16 mouse cellular contexts compared by ENCODE assay signal in genomic region chr9:107917895-107918608, GRCm38 (mm10). TPM values are rescaled to one million over a fixed set of nuclear protein-coding genes. Genes with fewer than 3 reads are reported as not detected.
DNase-seq lines count a peak whose midpoint lies in the region; ATAC-seq and TF ChIP-seq lines count a peak whose summit lies in the region.
"Had no signal": no experiment of that assay in that cellular context is flagged by ENCODE, and none has a peak within 500 bp of the region (broad histone marks: within the 10 kb centered on the region; RNA-seq: fewer than 3 reads in every experiment).

No protein-coding gene starts in this region.

- no peaks in the 10 kb centered on the region for H3K9me3 ChIP-seq in embryonic facial prominence, embryonic 15.5 days (replicated peaks)
- H3K9me3 ChIP-seq in heart, embryonic 12.5 days (replicated peaks): no peaks in the 10 kb centered on the region
- H3K9me3 ChIP-seq: liver, embryonic 15.5 days had no signal

- H3K4me1 ChIP-seq in embryonic facial prominence, embryonic 15.5 days: peaks cover 7% of the 10 kb centered on the region
- H3K4me1 ChIP-seq in heart, embryonic 12.5 days (replicated peaks): peaks cover 17% of the 10 kb centered on the region
- H3K4me1 ChIP-seq: liver, embryonic 15.5 days had no signal

- ATAC-seq in embryonic facial prominence, embryonic 15.5 days (ENCODE audit: insufficient number of reproducible peaks, low FRiP score, low TSS enrichment, low read depth): peak; percentile 22; the same call in 1 of the 2 replicates
- ATAC-seq in heart, embryonic 12.5 days (ENCODE audit: insufficient number of reproducible peaks, low FRiP score): no peak
- ATAC-seq: activated CD4-positive, CD25-positive, alpha-beta regulatory T cell, adult 4 months had no signal

- H3ac ChIP-seq in myocyte (ENCODE audit: control insufficient read depth, insufficient read length): no peak overlapping the region

- TF ChIP-seq POLR2A in myocyte (IDR thresholded peaks at IDR 0.05; ENCODE audit: insufficient read length, low read depth): no peak

- H3K79me2 ChIP-seq in myocyte (ENCODE audit: control insufficient read depth, insufficient read depth): no peaks in the 10 kb centered on the region

- H3K4me3 ChIP-seq in embryonic facial prominence, embryonic 15.5 days (replicated peaks): no peak overlapping the region
- no peak overlapping the region for H3K4me3 ChIP-seq in myocyte
- H3K4me3 ChIP-seq in heart, embryonic 12.5 days: no peak overlapping the region
- H3K4me3 ChIP-seq: liver, embryonic 15.5 days had no signal

- no peak overlapping the region for H3K4me2 ChIP-seq in embryonic facial prominence, embryonic 15.5 days (replicated peaks)
- peak overlapping the region; percentile 34 for H3K4me2 ChIP-seq in myocyte (ENCODE audit: low read depth)
- no peak overlapping the region for H3K4me2 ChIP-seq in heart, embryonic 12.5 days
- H3K4me2 ChIP-seq: liver, embryonic 15.5 days had no signal

- no peak overlapping the region for H3K9ac ChIP-seq in embryonic facial prominence, embryonic 15.5 days
- no peak overlapping the region for H3K9ac ChIP-seq in heart, embryonic 12.5 days
- H3K9ac ChIP-seq: liver, embryonic 15.5 days had no signal

- H3K27me3 ChIP-seq in embryonic facial prominence, embryonic 15.5 days: no peaks in the 10 kb centered on the region
- peaks cover 40% of the 10 kb centered on the region for H3K27me3 ChIP-seq in myocyte (ENCODE audit: control insufficient read depth, insufficient read depth, insufficient read length)
- peaks cover 39% of the 10 kb centered on the region for H3K27me3 ChIP-seq in heart, embryonic 12.5 days (replicated peaks)

- H3K36me3 ChIP-seq in embryonic facial prominence, embryonic 15.5 days: peaks cover 18% of the 10 kb centered on the region
- no peaks in the 10 kb centered on the region for H3K36me3 ChIP-seq in myocyte (ENCODE audit: control insufficient read depth, insufficient read depth)
- no peaks in the 10 kb centered on the region for H3K36me3 ChIP-seq in heart, embryonic 12.5 days
- H3K36me3 ChIP-seq: liver, embryonic 15.5 days had no signal

- peak; percentile 78 for DNase-seq in embryo, embryonic 10 days (ENCODE audit: low spot score)
- DNase-seq in embryo, embryonic 9.5 days (ENCODE audit: extremely low spot score): no peak
- DNase-seq in left cerebral cortex, postnatal 14 days (ENCODE audit: low spot score in 2 of 2): peak; percentile 50 to 69
- no peak for DNase-seq in left cerebral cortex, adult 11 months (ENCODE audit: low spot score)
- no peak for DNase-seq in frontal cortex, postnatal 25 days (ENCODE audit: low spot score in 2 of 2)
- DNase-seq: cerebellum, adult 9-10 months; gastrocnemius, postnatal 25 days; kidney, adult 11 months; thymus, postnatal 36 days had no signal

- 27% methylated on average over 13 of the region's 13 CpGs for WGBS in embryonic facial prominence, embryonic 15.5 days
- WGBS in heart, embryonic 12.5 days: 31% methylated on average over 13 of the region's 13 CpGs

- no peak overlapping the region for H3K27ac ChIP-seq in embryonic facial prominence, embryonic 15.5 days (replicated peaks)
- H3K27ac ChIP-seq in heart, embryonic 12.5 days (ENCODE audit: poor library complexity, severe bottlenecking): no peak overlapping the region
- H3K27ac ChIP-seq: liver, embryonic 15.5 days had no signal

- intact Hi-C loops in left cerebral cortex, postnatal 14 days (cut with DNase I): no loop called here

TF ChIP-seq in myocyte, 11 proteins besides CTCF, POLR2A, EP300 and RAD21:
- TF ChIP-seq USF1 (IDR thresholded peaks at IDR 0.05; ENCODE audit: low read depth): no peak
- no peak for TF ChIP-seq MYOG (IDR thresholded peaks at IDR 0.05; ENCODE audit: control insufficient read depth in 1 of 3, insufficient read depth in 1 of 3, insufficient read length in 2 of 3, low read depth in 2 of 3)
- no peak for TF ChIP-seq MYOD1 (IDR thresholded peaks at IDR 0.05; ENCODE audit: control insufficient read depth in 1 of 3, insufficient read length in 2 of 3, low read depth in 2 of 3)
- no peak for TF ChIP-seq E2F4 (IDR thresholded peaks at IDR 0.05; ENCODE audit: insufficient read depth)
- no peak for TF ChIP-seq TCF12 (IDR thresholded peaks at IDR 0.05; ENCODE audit: insufficient read depth, poor library complexity, severe bottlenecking)
- TF ChIP-seq POLR2AphosphoS2 (IDR thresholded peaks at IDR 0.05; ENCODE audit: insufficient read length, low read depth): no peak
- TF ChIP-seq TCF3 (IDR thresholded peaks at IDR 0.05; ENCODE audit: insufficient read length, low read depth): no peak
- TF ChIP-seq MAX (IDR thresholded peaks at IDR 0.05; ENCODE audit: low read depth): no peak
- no peak for TF ChIP-seq SRF (IDR thresholded peaks at IDR 0.05; ENCODE audit: control insufficient read depth, insufficient read length, low read depth)
- no peak for TF ChIP-seq REST (IDR thresholded peaks at IDR 0.05; ENCODE audit: insufficient read depth, insufficient read length)
- TF ChIP-seq CEBPB (IDR thresholded peaks at IDR 0.05; ENCODE audit: insufficient read depth, poor library complexity, severe bottlenecking): no peak

RNA-seq across cellular contexts. Expression of gene Actl11, which starts 10.2 kb away (rescaled TPM):
- not detected for total RNA-seq in left cerebral cortex, postnatal 14 days (2021)
- polyA plus RNA-seq in embryonic facial prominence, embryonic 15.5 days (2015; fragmentation: Nextera tagmentation; extraction: Ambion mirVana): not detected in 2 replicates
- polyA plus RNA-seq in myocyte (2012; fragmentation: generic; extraction: Trizol): not detected
- polyA plus RNA-seq in heart, embryonic 12.5 days (2016; fragmentation: Nextera tagmentation; extraction: Ambion mirVana): not detected in 2 replicates
- total RNA-seq: gastrocnemius, postnatal 25 days; neutrophil, adult 5-6 weeks had no signal
- polyA plus RNA-seq: activated CD4-positive, CD25-positive, alpha-beta regulatory T cell, adult 4 months; C2C12; liver, embryonic 15.5 days had no signal

RNA-seq across cellular contexts. Expression of gene Mst1r, which starts 11.4 kb away (rescaled TPM):
- 1 to 10 TPM; 1.2 to 1.7 TPM for total RNA-seq in left cerebral cortex, postnatal 14 days (2021)
- polyA plus RNA-seq in embryonic facial prominence, embryonic 15.5 days (2015; fragmentation: Nextera tagmentation; extraction: Ambion mirVana): 7.4 and 7.7 TPM in 2 replicates
- 0.04 TPM for polyA plus RNA-seq in myocyte (2012; fragmentation: generic; extraction: Trizol)
- polyA plus RNA-seq in heart, embryonic 12.5 days (2016; fragmentation: Nextera tagmentation; extraction: Ambion mirVana): 4.5 and 5.2 TPM in 2 replicates
- polyA plus RNA-seq: activated CD4-positive, CD25-positive, alpha-beta regulatory T cell, adult 4 months had no signal

RNA-seq across cellular contexts. Expression of gene Camkv, which starts 17.4 kb away (rescaled TPM):
- 100 to 1,000 TPM; 382 to 398 TPM for total RNA-seq in left cerebral cortex, postnatal 14 days (2021)
- 5.9 and 6.0 TPM in 2 replicates for polyA plus RNA-seq in embryonic facial prominence, embryonic 15.5 days (2015; fragmentation: Nextera tagmentation; extraction: Ambion mirVana)
- polyA plus RNA-seq in myocyte (2012; fragmentation: generic; extraction: Trizol): 0.06 TPM
- 0.39 and 0.56 TPM in 2 replicates for polyA plus RNA-seq in heart, embryonic 12.5 days (2016; fragmentation: Nextera tagmentation; extraction: Ambion mirVana)
- total RNA-seq: neutrophil, adult 5-6 weeks had no signal
- polyA plus RNA-seq: activated CD4-positive, CD25-positive, alpha-beta regulatory T cell, adult 4 months had no signal

RNA-seq across cellular contexts. Expression of gene Mon1a, which starts 30.1 kb away (rescaled TPM):
- 10 to 100 TPM; 21.2 to 21.9 TPM for total RNA-seq in left cerebral cortex, postnatal 14 days (2021)
- polyA plus RNA-seq in embryonic facial prominence, embryonic 15.5 days (2015; fragmentation: Nextera tagmentation; extraction: Ambion mirVana): 17.2 and 18.2 TPM in 2 replicates
- polyA plus RNA-seq in myocyte (2012; fragmentation: generic; extraction: Trizol): 8.4 TPM
- polyA plus RNA-seq in heart, embryonic 12.5 days (2016; fragmentation: Nextera tagmentation; extraction: Ambion mirVana): 9.3 and 9.9 TPM in 2 replicates

RNA-seq across cellular contexts. Expression of gene Traip, which starts 31.9 kb away (rescaled TPM):
- total RNA-seq in left cerebral cortex, postnatal 14 days (2021): 10 to 100 TPM in 1 of 2 experiments, 1 to 10 TPM in 1; 9.3 to 12.0 TPM
- polyA plus RNA-seq in embryonic facial prominence, embryonic 15.5 days (2015; fragmentation: Nextera tagmentation; extraction: Ambion mirVana): 16.6 and 18.7 TPM in 2 replicates
- 4.7 TPM for polyA plus RNA-seq in myocyte (2012; fragmentation: generic; extraction: Trizol)
- polyA plus RNA-seq in heart, embryonic 12.5 days (2016; fragmentation: Nextera tagmentation; extraction: Ambion mirVana): 12.4 and 13.1 TPM in 2 replicates

Comparison
In these comparisons a context has a peak if more than half of its experiments do, and no peak if none do; other contexts are left out.
1. DNase-seq: peak in embryo, embryonic 10 days (single experiment) and left cerebral cortex, postnatal 14 days (2 of 2); none in embryo, embryonic 9.5 days (single experiment), left cerebral cortex, adult 11 months (single experiment) and frontal cortex, postnatal 25 days (0 of 2).